Mouse (Mus musculus) limb, embryonic 15.5 days (tissue): ENCODE measurements around the gene Lag3. TPM values are rescaled to one million over a fixed set of nuclear protein-coding genes. Genes with fewer than 3 reads are reported as not detected.

Experiments
- polyA plus RNA-seq: library from polyadenylated mRNA; unstranded; fragments of >200 nt; fragmentation: Nextera tagmentation; extraction: Ambion mirVana; gene quantifications from 2 replicates; pipeline ENCODE4 v1.2.1, GENCODE M21; 2015

Gene Lag3
- polyA plus RNA-seq, 1 experiment from 2014 or later: 2.3 TPM

Other genes with a start within 250 kb of the Lag3 start
- 46.1 and 55.0 TPM in 2 replicates for gene Lpcat3, start 248.7 kb downstream of the Lag3 start, polyA plus RNA-seq
- gene Emg1, start 199.5 kb downstream of the Lag3 start, polyA plus RNA-seq: 164 and 183 TPM in 2 replicates
- 285 and 312 TPM in 2 replicates for gene Phb2, start 199.4 kb downstream of the Lag3 start, polyA plus RNA-seq
- gene Ptpn6, start 173.0 kb downstream of the Lag3 start, polyA plus RNA-seq: 17.4 and 17.8 TPM in 2 replicates
- 356 and 402 TPM in 2 replicates for gene Grcc10, start 170.3 kb downstream of the Lag3 start, polyA plus RNA-seq
- 0.10 TPM in 1 of 2 replicates, not detected in the other for gene Gm45234, start 155.7 kb downstream of the Lag3 start, polyA plus RNA-seq
- gene Atn1, start 155.2 kb downstream of the Lag3 start, polyA plus RNA-seq: 15.1 and 15.7 TPM in 2 replicates
- 7.9 and 9.1 TPM in 2 replicates for gene Eno2, start 142.0 kb downstream of the Lag3 start, polyA plus RNA-seq
- gene Lrrc23, start 132.0 kb downstream of the Lag3 start, polyA plus RNA-seq: 0.36 and 0.83 TPM in 2 replicates
- gene Spsb2, start 103.0 kb downstream of the Lag3 start, polyA plus RNA-seq: 14.1 and 15.5 TPM in 2 replicates
- 940 and 1,131 TPM in 2 replicates for gene Tpi1, start 97.4 kb downstream of the Lag3 start, polyA plus RNA-seq
- 134 and 136 TPM in 2 replicates for gene Usp5, start 82.2 kb downstream of the Lag3 start, polyA plus RNA-seq
- gene Cdca3, start 82.2 kb downstream of the Lag3 start, polyA plus RNA-seq: 124 and 141 TPM in 2 replicates
- 0.96 and 3.2 TPM in 2 replicates for gene Gnb3, start 71.4 kb downstream of the Lag3 start, polyA plus RNA-seq
- 43.7 and 62.3 TPM in 2 replicates for gene P3h3, start 54.0 kb downstream of the Lag3 start, polyA plus RNA-seq
- 1.6 and 2.9 TPM in 2 replicates for gene Gpr162, start 47.7 kb downstream of the Lag3 start, polyA plus RNA-seq
- 0.24 and 0.31 TPM in 2 replicates for gene Cd4, start 23.5 kb downstream of the Lag3 start, polyA plus RNA-seq
- 241 and 331 TPM in 2 replicates for gene Ptms, start 8.4 kb upstream of the Lag3 start, polyA plus RNA-seq
- gene Mlf2, start 19.7 kb upstream of the Lag3 start, polyA plus RNA-seq: 352 and 365 TPM in 2 replicates
- gene Cops7a, start 53.8 kb upstream of the Lag3 start, polyA plus RNA-seq: 146 and 160 TPM in 2 replicates
- 20.8 and 21.3 TPM in 2 replicates for gene Pianp, start 85.0 kb upstream of the Lag3 start, polyA plus RNA-seq
- gene Zfp384, start 97.4 kb upstream of the Lag3 start, polyA plus RNA-seq: 16.9 and 17.9 TPM in 2 replicates
- 141 and 146 TPM in 2 replicates for gene Ing4, start 128.1 kb upstream of the Lag3 start, polyA plus RNA-seq
- gene Acrbp, start 138.0 kb upstream of the Lag3 start, polyA plus RNA-seq: 9.9 and 12.4 TPM in 2 replicates
- gene Lpar5, start 156.2 kb upstream of the Lag3 start, polyA plus RNA-seq: 6.5 and 6.6 TPM in 2 replicates
- 66.7 TPM in 2 replicates for gene Chd4, start 184.3 kb upstream of the Lag3 start, polyA plus RNA-seq
- 54.4 and 58.0 TPM in 2 replicates for gene Nop2, start 220.2 kb upstream of the Lag3 start, polyA plus RNA-seq
- gene Iffo1, start 233.5 kb upstream of the Lag3 start, polyA plus RNA-seq: 26.6 and 46.8 TPM in 2 replicates